Mouse (Mus musculus) hindbrain, postnatal 0 days (tissue): Measurements from ENCODE around the gene Hcar1. TPM values are rescaled to one million over a fixed set of nuclear protein-coding genes. Genes with fewer than 3 reads are reported as not detected.

Source experiments
- ATAC-seq: fragments of 200-750 bp; cut with Nextera tagmentation; 2 replicates; pipeline ENCODE4 v1.8.0; 2017; ENCODE audit warnings: mild to moderate bottlenecking, moderate TSS enrichment, moderate library complexity
- DNase-seq: peaks from one replicate; pipeline ENCODE4 v3.0.0-alpha.2; 2015; ENCODE audit warnings: low spot score
- H3K27ac ChIP-seq: fragments of 300-500 bp; sonication (generic); 2 replicates; pipeline ENCODE4 v1.5.1; 2014; ENCODE audit warnings: mild to moderate bottlenecking
- H3K27me3 ChIP-seq: fragments of 300-500 bp; sonication (generic); 2 replicates; pipeline ENCODE4 v1.6.1; 2014; ENCODE audit warnings: low read length, mixed read lengths; ENCODE audit not compliant: insufficient read depth
- H3K36me3 ChIP-seq: fragments of 300-500 bp; sonication (generic); 2 replicates; pipeline ENCODE4 v1.6.1; 2014; ENCODE audit warnings: low read length, mixed read lengths; ENCODE audit not compliant: insufficient read depth
- H3K4me1 ChIP-seq: fragments of 300-500 bp; sonication (generic); 2 replicates; pipeline ENCODE4 v1.6.1; 2014; ENCODE audit warnings: antibody characterized with exemption, low read length, mixed read lengths; ENCODE audit not compliant: insufficient read depth
- H3K4me2 ChIP-seq: fragments of 300-500 bp; sonication (generic); 2 replicates; pipeline ENCODE4 v1.6.1; 2014; ENCODE audit warnings: low read depth, mild to moderate bottlenecking, low read length, moderate library complexity, mixed read lengths
- H3K4me3 ChIP-seq: fragments of 300-500 bp; sonication (generic); 2 replicates; pipeline ENCODE4 v1.5.1; 2014; ENCODE audit warnings: low read length
- H3K9ac ChIP-seq: fragments of 300-500 bp; sonication (generic); replicated peaks from 2 replicates; pipeline ENCODE4 v1.6.1; 2014; ENCODE audit warnings: mild to moderate bottlenecking, low read length, moderate library complexity, mixed read lengths
- H3K9me3 ChIP-seq: fragments of 300-500 bp; sonication (generic); 2 replicates; pipeline ENCODE4 v1.6.1; 2016; ENCODE audit warnings: low read length, mixed read lengths
- CTCF ChIP-seq: IDR thresholded peaks from 2 replicates; pipeline ENCODE4 v1.5.1; 2016; ENCODE audit warnings: antibody characterized with exemption, control low read depth, low read depth
- WGBS: fragments of 180-500 bp; shearing (Covaris S2); extraction: QIAGEN DNeasy Blood & Tissue Kit; methylation state at CpG from one replicate; pipeline ENCODE4 v1.1.7; 2014; 5-methylcytosine and 5-hydroxymethylcytosine counted together
- polyA plus RNA-seq: library from polyadenylated mRNA; unstranded; fragments of >200 nt; fragmentation: Nextera tagmentation; extraction: Ambion mirVana; gene quantifications from 2 replicates; pipeline ENCODE4 v1.2.1, GENCODE M21; 2015
- total RNA-seq: library from RNA; depleted of rRNA; stranded (reverse); fragments of >200 nt; gene quantifications from 2 replicates; pipeline ENCODE4 v1.2.3, GENCODE M21; 2014

Hcar1 gene
- total and polyA plus RNA-seq, 2 experiments from 2014 or later: 0.88 to 1.4 TPM

GRCm38 (mm10) chr5:123906146-123906975 is 26.5 kb upstream of the Hcar1 start:
- Histone ChIP-seq H3K9ac (0 out of 2 replicates have a peak overlapping the region, but pooled peaks have one; percentile 85), H3K27me3 (no peaks in the 10 kb centered on the region), H3K9me3 (no peaks in the 10 kb centered on the region), H3K36me3 (peaks cover 13% of the 10 kb centered on the region), H3K4me1 (peaks cover 3% of the 10 kb centered on the region; the same call in 1 of the 2 replicates), H3K4me2 (peak overlapping the region; percentile 48), H3K27ac (no peak overlapping the region), H3K4me3 (peak overlapping the region; percentile 63)
- no peak for DNase-seq
- ATAC-seq: no peak
- TF ChIP-seq CTCF: no peak
- WGBS: 67% methylated on average over 17 of the region's 17 CpGs

- H3K27ac ChIP-seq: no peak overlapping the region
- ATAC-seq (no peak), DNase-seq (no peak)
- H3K9me3 ChIP-seq: no peaks in the 10 kb centered on the region
- 71% methylated on average over 11 of the region's 11 CpGs for WGBS
- no peak overlapping the region for H3K4me3 ChIP-seq
- no peak overlapping the region for H3K9ac ChIP-seq
- H3K4me2 ChIP-seq: no peak overlapping the region
- H3K4me1 ChIP-seq: peaks cover 3% of the 10 kb centered on the region; the same call in 1 of the 2 replicates
- no peaks in the 10 kb centered on the region for H3K36me3 ChIP-seq
- no peaks in the 10 kb centered on the region for H3K27me3 ChIP-seq
- TF ChIP-seq CTCF: no peak
These were observed 24.3 kb upstream of the Hcar1 start for GRCm38 (mm10) chr5:123904059-123904672.

- Histone ChIP-seq H3K27ac (no peak overlapping the region), H3K27me3 (no peaks in the 10 kb centered on the region), H3K9me3 (no peaks in the 10 kb centered on the region), H3K4me1 (no peaks in the 10 kb centered on the region), H3K9ac (no peak overlapping the region), H3K36me3 (no peaks in the 10 kb centered on the region), H3K4me3 (no peak overlapping the region), H3K4me2 (no peak overlapping the region)
- DNase-seq: no peak
- 86% methylated on average over 13 of the region's 13 CpGs for WGBS
- no peak for ATAC-seq
- TF ChIP-seq CTCF: no peak
These were observed 17.5 kb upstream of the Hcar1 start for GRCm38 (mm10) chr5:123897352-123897751.

- Histone ChIP-seq H3K4me2 (no peak overlapping the region), H3K27me3 (no peaks in the 10 kb centered on the region), H3K4me1 (no peaks in the 10 kb centered on the region), H3K27ac (no peak overlapping the region), H3K9me3 (no peaks in the 10 kb centered on the region), H3K36me3 (no peaks in the 10 kb centered on the region), H3K9ac (no peak overlapping the region), H3K4me3 (no peak overlapping the region)
- TF ChIP-seq CTCF: no peak
- 88% methylated on average over 11 of the region's 11 CpGs for WGBS
- DNase-seq (no peak), ATAC-seq (no peak)
These were observed 16.6 kb upstream of the Hcar1 start for GRCm38 (mm10) chr5:123896395-123896794.

- no peaks in the 10 kb centered on the region for H3K9me3 ChIP-seq
- TF ChIP-seq CTCF: no peak
- no peak overlapping the region for H3K9ac ChIP-seq
- 90% methylated on average over 5 of the region's 5 CpGs for WGBS
- no peaks in the 10 kb centered on the region for H3K4me1 ChIP-seq
- no peaks in the 10 kb centered on the region for H3K36me3 ChIP-seq
- no peak overlapping the region for H3K27ac ChIP-seq
- H3K4me3 ChIP-seq: no peak overlapping the region
- no peak overlapping the region for H3K4me2 ChIP-seq
- no peak for ATAC-seq
- H3K27me3 ChIP-seq: no peaks in the 10 kb centered on the region
- no peak for DNase-seq
These were observed 13.7 kb upstream of the Hcar1 start for GRCm38 (mm10) chr5:123893520-123893919.

- no peak for TF ChIP-seq CTCF
- Histone ChIP-seq H3K4me1 (no peaks in the 10 kb centered on the region), H3K36me3 (no peaks in the 10 kb centered on the region), H3K27ac (no peak overlapping the region), H3K9me3 (no peaks in the 10 kb centered on the region), H3K4me3 (no peak overlapping the region), H3K4me2 (no peak overlapping the region), H3K9ac (no peak overlapping the region), H3K27me3 (no peaks in the 10 kb centered on the region)
- DNase-seq: peak; percentile 35
- WGBS: 40% methylated on average over 6 of the region's 6 CpGs
- ATAC-seq: no peak
These were observed 11.8 kb upstream of the Hcar1 start for GRCm38 (mm10) chr5:123891669-123892068.

- no peak for ATAC-seq
- no peak overlapping the region for H3K27ac ChIP-seq
- 82% methylated on average over 5 of the region's 5 CpGs for WGBS
These were observed 11.2 kb upstream of the Hcar1 start for GRCm38 (mm10) chr5:123890987-123891386.

More at GRCm38 (mm10) chr5:123890987-123891386, 11.2 kb upstream of the Hcar1 start:
- Histone ChIP-seq H3K4me3 (no peak overlapping the region), H3K9me3 (no peaks in the 10 kb centered on the region), H3K9ac (no peak overlapping the region), H3K4me2 (no peak overlapping the region), H3K27me3 (no peaks in the 10 kb centered on the region), H3K36me3 (no peaks in the 10 kb centered on the region), H3K4me1 (no peaks in the 10 kb centered on the region)
- DNase-seq: no peak
- no peak for TF ChIP-seq CTCF
